Mouse (Mus musculus) bone marrow, adult 2 months (tissue): ENCODE measurements around the gene Exoc6. TPM values are rescaled to one million over a fixed set of nuclear protein-coding genes. Genes with fewer than 3 reads are reported as not detected.

Experiments
- H3K27ac ChIP-seq: fragments of 200-500 bp; 2 replicates; pipeline ENCODE4 v1.5.1; 2012; ENCODE audit warnings: low read depth, mild to moderate bottlenecking, control low read depth, inconsistent platforms, low read length; ENCODE audit not compliant: control insufficient read depth, poor library complexity, insufficient read depth
- H3K4me1 ChIP-seq: fragments of 200-500 bp; 2 replicates; pipeline ENCODE4 v1.6.1; 2011; ENCODE audit warnings: low read length; ENCODE audit not compliant: control insufficient read depth, insufficient read depth
- H3K4me3 ChIP-seq: fragments of 200-500 bp; replicated peaks from 2 replicates; pipeline ENCODE3; 2011; ENCODE audit warnings: mild to moderate bottlenecking, low read depth, low read length, control low read depth; ENCODE audit not compliant: control insufficient read depth
- CTCF ChIP-seq: fragments of 200-500 bp; IDR thresholded peaks from 2 replicates; pipeline ENCODE4 v1.5.1; 2011; ENCODE audit warnings: low read length, control low read depth; ENCODE audit not compliant: control insufficient read depth, insufficient read depth
- POLR2A ChIP-seq: fragments of 200-500 bp; IDR thresholded peaks from 2 replicates; pipeline ENCODE4 v1.6.1; 2011; ENCODE audit warnings: low read depth, mild to moderate bottlenecking, control low read depth, low read length, borderline replicate concordance; ENCODE audit not compliant: control insufficient read depth
- WGBS: fragments of 180-500 bp; shearing (Covaris S2); methylation state at CpG from one replicate; pipeline ENCODE4 v1.1.7; 2018; 5-methylcytosine and 5-hydroxymethylcytosine counted together
- polyA plus RNA-seq: library from polyadenylated mRNA; stranded (reverse); fragments of >200 nt; gene quantifications from 2 replicates; pipeline ENCODE4 v1.2.4, GENCODE M21; 2011; ENCODE audit warnings: low replicate concordance; ENCODE audit not compliant: missing spikeins, insufficient read depth, insufficient read length

Exoc6 gene
- polyA plus RNA-seq, 1 experiment: 27.8 TPM

GRCm38 (mm10) chr19:37609991-37610390 lies 59.8 kb downstream of the Exoc6 start:
- WGBS: 91% methylated on average over 7 of the region's 7 CpGs
- H3K4me3 ChIP-seq: no peak overlapping the region
- TF ChIP-seq CTCF (no peak), POLR2A (no peak)

GRCm38 (mm10) chr19:37612893-37613292 lies 62.7 kb downstream of the Exoc6 start:
- no peak overlapping the region for H3K4me3 ChIP-seq
- H3K27ac ChIP-seq: no peak overlapping the region
- 74% methylated on average over 7 of the region's 7 CpGs for whole genome bisulfite sequencing
- TF ChIP-seq POLR2A (no peak), CTCF (no peak)
- H3K4me1 ChIP-seq: no peaks in the 10 kb centered on the region

More at GRCm38 (mm10) chr19:37609991-37610390, 59.8 kb downstream of the Exoc6 start:
- Histone ChIP-seq H3K4me1 (no peaks in the 10 kb centered on the region), H3K27ac (no peak overlapping the region)

GRCm38 (mm10) chr19:37615039-37615630 lies 64.9 kb downstream of the Exoc6 start:
- Histone ChIP-seq H3K4me1 (no peaks in the 10 kb centered on the region), H3K27ac (no peak overlapping the region), H3K4me3 (no peak overlapping the region)
- WGBS: 93% methylated on average over 4 of the region's 4 CpGs
- TF ChIP-seq CTCF: no peak
- TF ChIP-seq POLR2A: no peak

- no peak overlapping the region for H3K4me3 ChIP-seq
- TF ChIP-seq POLR2A (no peak), CTCF (no peak)
- H3K27ac ChIP-seq: no peak overlapping the region
- H3K4me1 ChIP-seq: no peaks in the 10 kb centered on the region
- 78% methylated on average over 2 of the region's 2 CpGs for WGBS
These were observed 97.8 kb downstream of the Exoc6 start for GRCm38 (mm10) chr19:37647994-37648393.

- Histone ChIP-seq H3K4me1 (no peaks in the 10 kb centered on the region), H3K4me3 (no peak overlapping the region), H3K27ac (no peak overlapping the region)
- TF ChIP-seq POLR2A: no peak
- TF ChIP-seq CTCF: no peak
- WGBS: 26% methylated on average over 2 of the region's 2 CpGs
These were observed 100.3 kb downstream of the Exoc6 start for GRCm38 (mm10) chr19:37650526-37650925.

GRCm38 (mm10) chr19:37654012-37654411 lies 103.8 kb downstream of the Exoc6 start:
- no peak for TF ChIP-seq CTCF
- no peak for TF ChIP-seq POLR2A
- 65% methylated on average over 5 of the region's 5 CpGs for WGBS

GRCm38 (mm10) chr19:37656441-37656840 lies 106.2 kb downstream of the Exoc6 start:
- WGBS: 82% methylated on average over 9 of the region's 9 CpGs

More at GRCm38 (mm10) chr19:37654012-37654411, 103.8 kb downstream of the Exoc6 start:
- Histone ChIP-seq H3K4me1 (no peaks in the 10 kb centered on the region), H3K27ac (no peak overlapping the region), H3K4me3 (no peak overlapping the region)

GRCm38 (mm10) chr19:37665256-37665655 lies 115.0 kb downstream of the Exoc6 start:
- 54% methylated on average over 6 of the region's 6 CpGs for WGBS
- Histone ChIP-seq H3K4me1 (peaks cover 1% of the 10 kb centered on the region; the same call in 1 of the 2 replicates), H3K27ac (no peak overlapping the region), H3K4me3 (no peak overlapping the region)
- no peak for TF ChIP-seq POLR2A
- no peak for TF ChIP-seq CTCF

More at GRCm38 (mm10) chr19:37656441-37656840, 106.2 kb downstream of the Exoc6 start:
- TF ChIP-seq CTCF (no peak), POLR2A (no peak)
- Histone ChIP-seq H3K4me1 (no peaks in the 10 kb centered on the region), H3K27ac (no peak overlapping the region), H3K4me3 (no peak overlapping the region)
